Mouse (Mus musculus) adrenal gland, postnatal 25 days (tissue): ENCODE measurements at regions not wholly inside any gene's neighbourhood (a gene's known extent, or its start where the extent isn't known, plus 50 kb on each side); places are given as distances from the start of the nearest gene placed in this dataset.

Experiments
- DNase-seq: peaks from one replicate; pipeline ENCODE4 v3.0.0; 2021; ENCODE audit warnings: mixed read lengths

DNA sequence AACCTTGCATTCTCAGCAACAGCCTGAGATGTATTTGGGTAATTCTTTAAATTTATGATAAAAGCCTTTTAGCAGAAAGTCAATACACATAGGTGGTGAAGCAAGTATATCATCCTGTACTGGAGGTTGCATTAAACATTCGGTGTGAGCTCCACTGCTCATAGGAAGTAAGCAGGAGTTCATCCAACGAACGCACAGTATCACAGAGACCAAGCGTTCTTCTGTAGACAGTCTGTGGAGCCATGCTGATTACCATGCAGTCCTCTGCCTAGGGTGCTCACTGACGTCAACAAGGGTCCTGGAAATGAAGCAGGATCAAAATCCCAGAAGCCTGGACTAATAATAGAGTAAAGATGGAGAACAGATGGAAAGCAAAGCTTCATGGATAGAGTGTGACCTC is 391.1 kb upstream of the Mef2c start:
- DNase-seq, result no peak

DNA sequence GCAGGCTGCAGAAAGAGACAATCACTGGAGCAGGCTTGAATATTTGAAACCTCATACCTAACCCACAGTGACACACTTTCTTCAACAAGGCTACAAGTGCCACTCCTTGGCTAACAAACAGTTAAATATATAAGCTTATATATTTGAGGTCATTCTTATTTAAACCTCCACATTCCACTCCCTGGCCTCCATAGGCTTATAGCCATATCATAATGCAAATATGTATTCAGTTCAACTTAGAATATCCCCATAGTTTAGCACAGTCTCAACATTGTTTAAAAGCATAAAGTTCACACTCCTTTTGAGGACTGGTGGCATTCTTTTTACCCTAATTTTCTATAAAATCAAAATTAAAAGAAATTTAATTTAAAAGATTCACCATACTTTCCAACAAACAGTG is 390.0 kb upstream of the Mef2c start:
- no peak for DNase-seq

DNA sequence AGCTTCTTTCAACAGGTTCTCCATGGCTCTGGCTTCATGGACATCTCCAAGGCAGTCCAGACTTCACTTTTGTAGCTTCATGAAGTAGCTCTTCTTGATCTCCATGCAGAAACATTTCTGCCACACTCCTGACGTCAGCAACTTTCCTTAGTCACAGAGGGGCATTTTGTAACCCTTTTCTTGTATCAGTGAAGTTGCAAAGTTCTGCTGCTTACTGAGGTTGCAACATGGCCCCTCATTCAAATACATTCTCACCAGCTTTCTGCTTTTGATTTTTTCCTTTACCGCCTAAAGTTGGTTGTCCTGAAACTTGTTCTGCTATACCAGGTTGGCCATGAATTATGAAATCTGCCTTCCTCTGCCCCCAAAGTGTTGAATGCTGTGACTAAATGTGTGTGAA is 389.4 kb upstream of the Mef2c start:
- no peak for DNase-seq

DNA sequence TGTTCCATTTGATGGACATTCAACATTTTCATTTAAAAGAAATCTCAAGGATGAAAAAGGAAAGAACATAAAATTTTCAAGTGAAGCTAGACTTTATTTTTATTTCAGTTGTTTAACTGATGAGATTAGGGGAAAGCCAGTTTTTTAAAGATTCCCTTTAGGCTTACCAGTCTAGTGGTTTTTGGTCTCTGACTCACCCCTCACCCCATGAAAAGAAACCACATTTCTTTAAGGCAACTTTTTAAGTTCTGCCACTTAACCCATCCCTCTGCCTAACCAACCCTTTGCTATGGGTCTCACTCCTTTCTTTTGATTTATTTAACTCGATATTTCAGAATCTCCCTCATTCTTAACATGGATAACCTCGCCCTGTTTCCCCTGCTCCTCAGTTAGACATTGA is 388.1 kb upstream of the Mef2c start:
- no peak for DNase-seq

DNA sequence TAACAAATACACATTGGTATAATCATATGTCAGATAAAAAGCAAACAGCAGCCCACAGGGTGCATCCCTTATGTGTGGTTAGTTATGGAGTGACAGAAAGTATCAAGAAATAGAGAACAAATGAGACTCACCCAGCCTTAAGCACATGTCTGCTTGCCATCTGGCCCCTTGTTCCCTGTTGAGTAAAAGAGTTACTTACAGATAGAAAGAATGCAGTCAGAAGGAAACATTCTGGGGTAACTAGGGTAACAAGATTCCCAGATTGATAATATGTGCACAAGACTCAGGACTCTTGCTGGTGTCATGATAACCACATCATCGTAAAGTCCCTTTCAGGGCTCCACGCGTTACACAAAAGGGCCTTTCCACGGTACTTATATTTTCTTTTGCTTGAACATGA is 383.5 kb upstream of the Mef2c start:
- no peak for DNase-seq

DNA sequence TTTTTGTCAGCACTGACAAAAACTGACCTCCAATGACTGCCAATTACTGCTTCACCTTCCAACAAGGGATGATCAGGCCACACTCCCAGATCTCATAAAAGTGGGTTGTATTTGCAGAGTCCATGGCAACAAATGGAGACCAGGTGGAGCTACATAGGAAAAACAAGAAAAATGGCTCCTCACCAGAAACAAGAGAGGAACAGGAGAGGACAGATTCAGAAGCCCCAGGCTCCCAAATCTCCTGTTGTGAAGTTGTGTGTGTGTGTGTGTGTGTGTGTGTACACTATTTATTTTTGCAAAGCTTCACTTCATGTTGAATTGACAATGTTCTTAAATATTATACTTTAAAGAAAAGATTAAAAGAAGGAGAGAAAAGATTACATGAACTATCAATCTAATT is 380.2 kb upstream of the Mef2c start:
- DNase-seq, result no peak

DNA sequence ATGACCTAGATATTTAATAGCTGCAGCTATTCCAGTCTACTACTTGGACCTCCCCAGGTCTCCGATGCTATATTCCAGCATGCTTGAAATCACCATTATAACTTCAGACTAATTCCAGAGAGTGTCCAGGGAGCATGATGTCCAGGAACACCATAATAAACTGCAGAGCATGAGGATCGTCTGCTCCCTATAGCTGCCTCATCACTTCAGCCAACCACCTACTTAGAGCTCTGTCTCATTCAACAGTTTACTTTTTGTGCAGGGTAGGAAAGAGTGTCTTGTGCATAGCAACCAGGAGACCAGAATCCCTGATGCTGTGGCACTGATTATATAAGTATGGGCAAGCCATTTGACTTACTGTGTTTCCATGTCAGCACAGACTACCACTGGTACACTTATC is 379.2 kb upstream of the Mef2c start:
- no peak for DNase-seq

DNA sequence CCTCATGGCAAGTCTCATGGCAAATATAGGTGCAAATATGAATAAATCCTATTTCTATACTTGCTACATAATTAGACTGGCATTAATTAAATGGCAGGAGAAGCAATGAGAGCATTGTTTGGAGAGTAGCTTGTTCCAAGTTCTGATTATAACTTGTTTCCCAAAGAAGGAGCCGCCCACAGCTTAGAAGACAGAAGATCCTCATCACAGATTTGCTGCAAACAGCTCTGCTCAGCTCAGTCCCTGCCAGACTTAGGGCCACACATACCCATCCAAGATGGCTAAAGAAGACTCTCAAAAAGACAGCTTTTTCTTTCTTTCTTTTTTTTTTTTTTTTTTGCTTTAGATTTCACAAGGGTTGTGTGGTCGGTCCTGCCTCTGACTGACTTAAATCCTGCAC is 377.4 kb upstream of the Mef2c start:
- DNase-seq, result no peak

DNA sequence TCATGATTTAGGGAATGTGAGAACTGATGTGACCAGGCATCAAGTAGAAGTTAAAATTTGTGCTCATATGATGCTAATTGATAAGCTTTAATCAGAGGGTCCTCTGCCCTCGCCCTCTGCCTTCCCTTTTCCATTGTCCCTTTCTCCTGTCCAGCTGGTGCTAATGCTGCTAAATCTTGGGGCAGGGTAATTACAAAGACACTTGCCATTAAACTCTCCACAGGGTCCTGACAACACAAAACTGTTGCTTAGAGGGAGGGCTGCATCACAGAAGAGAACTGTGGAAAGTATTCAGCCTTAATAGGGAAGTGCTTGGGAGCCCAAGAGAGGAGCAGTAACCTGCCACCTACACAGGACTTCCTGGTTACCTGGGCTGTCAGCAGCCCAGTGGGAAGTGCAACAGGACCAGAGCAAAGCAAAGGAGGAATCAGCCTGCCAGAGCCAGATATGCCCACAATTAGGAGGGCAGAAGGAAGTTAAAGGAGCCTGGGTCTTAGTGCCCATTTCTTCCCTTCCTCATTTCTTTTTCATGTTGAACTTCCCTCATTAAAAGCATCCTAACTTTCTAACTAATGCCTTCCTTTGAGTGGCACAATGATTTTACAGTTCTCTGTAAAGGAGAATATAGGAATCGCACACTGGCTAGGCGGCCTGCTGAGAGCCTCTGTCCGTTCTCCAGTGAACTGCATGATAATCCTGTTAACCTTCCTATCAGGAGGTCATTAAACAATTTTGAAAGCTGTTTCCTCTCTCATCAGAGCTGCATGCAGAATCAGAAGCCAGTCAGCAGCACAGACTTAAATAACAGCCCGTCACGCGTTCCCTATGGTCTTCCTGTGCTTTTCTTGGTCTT is 372.5 kb upstream of the Mef2c start:
- no peak for DNase-seq

DNA sequence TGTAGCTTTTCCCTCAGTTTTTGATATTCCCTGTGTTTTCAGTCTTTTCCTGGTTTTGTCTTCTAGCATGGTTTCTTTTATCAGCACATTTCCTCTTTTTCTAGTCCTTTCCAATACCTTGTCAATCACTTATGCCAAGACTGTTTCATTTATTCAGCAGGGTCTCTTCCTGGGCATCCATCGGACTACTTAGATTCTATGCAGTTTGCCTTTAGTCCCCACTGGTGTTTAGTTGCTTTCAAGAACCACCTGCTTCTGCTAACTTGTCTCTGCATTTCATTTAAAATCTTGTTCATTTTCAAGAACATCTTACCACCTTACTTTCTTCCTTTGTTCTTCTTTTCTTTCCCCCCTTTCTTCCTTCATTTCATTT is 371.9 kb upstream of the Mef2c start:
- no peak for DNase-seq

DNA sequence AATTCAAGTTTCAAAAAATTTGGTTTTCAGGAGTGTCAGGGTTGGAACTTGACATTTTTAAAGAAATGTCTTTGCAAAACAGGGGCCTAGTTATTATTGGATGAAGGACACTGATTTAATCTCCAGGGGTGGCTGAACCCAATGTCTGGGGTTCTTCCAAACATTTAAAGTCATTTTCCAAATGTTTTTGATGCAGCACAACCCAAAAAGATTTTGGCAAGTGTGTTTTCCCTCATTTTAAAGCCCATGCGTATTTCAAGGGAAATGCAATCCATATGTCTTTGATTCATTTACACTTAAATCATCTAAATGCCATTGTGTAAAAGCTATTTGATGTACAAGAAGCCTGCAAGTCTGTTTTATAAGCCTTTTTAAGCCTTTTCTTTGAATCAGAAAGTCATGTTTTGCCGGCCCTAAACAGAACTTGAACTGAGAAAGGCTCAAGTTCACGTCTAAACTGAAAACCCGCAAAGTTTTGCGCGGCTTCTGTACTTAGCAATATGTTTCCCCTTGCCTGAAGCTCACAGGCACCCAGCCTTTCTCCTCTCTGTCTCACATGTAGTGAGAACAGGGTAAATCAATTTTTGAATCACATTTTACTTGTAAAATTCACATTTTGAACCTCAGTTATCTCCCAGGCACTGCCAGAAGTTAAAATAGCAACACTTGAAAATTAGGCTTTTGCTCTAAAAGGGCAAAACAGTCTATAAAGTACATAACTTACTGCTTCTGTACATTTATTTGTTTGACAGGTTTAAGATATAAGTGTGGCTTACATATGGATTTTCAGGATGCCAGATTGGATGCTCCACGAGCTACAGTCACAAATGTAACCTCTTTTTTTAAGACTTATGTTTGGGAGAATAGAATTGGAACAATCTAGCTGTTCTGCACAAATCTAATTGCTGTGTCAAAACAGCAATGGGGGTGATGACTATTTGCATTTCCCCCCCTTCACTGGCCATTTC is 370.9 kb upstream of the Mef2c start:
- DNase-seq, result no peak

DNA sequence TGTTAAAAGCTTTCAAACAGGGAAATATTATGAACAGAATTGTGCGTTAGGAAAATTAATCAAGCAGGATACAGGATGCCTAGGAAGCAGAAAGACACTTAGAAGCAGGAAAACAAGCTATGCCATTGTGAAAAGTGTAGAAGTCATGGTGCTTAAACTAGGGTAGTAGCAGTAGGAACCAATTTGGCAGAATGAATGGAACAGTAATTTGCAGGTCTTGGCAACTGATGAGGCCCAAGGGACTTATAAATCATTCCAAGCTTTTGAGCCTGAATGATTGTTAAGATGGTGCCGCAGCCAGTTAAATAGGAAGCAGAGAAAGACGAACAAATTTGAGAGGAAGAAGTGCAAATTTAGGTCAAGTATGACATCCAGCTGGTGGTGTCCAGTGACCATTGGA is 360.5 kb upstream of the Mef2c start:
- DNase-seq, result no peak

DNA sequence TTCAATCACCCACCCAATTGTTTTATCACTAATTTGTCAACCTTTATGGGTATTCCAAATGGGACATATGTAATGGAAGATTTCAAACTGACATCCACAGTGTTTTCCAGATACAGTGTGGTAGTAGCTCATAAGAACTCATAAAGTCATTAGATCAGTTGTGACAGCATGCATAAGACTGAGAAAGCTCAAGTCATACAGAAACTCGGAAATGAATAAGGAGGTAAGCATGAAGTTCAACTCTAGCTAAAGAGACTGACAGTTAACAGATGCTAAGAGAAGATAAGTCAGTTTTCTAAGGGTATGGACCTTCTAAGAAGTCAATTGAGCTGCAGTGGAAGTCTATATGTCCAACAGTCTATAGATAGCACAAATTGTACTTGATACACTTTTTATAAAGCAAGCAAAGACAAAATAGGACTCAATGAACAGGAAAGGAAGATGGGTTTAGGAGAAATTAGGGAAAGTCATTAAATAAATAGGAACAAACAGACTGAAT is 349.2 kb upstream of the Mef2c start:
- no peak for DNase-seq

DNA sequence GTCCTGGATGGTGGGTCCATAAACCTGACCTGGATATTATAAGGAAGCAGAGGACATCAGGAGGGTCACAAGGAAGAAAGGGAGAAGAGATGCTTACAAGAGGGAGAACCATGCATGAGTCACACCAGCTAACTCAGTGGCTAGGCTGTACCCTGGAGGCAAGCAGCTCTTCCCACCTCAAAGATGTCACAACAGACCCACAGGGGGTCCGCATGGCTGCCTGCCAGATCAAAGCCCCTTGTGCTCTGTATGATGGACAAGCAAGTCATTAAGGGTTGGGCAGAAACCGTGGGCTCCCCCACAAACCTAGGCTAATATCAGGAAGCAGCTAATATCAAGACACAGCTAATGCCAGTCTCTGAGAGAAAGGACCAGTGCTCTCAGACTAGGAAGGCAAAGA is 343.9 kb upstream of the Mef2c start:
- DNase-seq, result no peak

DNA sequence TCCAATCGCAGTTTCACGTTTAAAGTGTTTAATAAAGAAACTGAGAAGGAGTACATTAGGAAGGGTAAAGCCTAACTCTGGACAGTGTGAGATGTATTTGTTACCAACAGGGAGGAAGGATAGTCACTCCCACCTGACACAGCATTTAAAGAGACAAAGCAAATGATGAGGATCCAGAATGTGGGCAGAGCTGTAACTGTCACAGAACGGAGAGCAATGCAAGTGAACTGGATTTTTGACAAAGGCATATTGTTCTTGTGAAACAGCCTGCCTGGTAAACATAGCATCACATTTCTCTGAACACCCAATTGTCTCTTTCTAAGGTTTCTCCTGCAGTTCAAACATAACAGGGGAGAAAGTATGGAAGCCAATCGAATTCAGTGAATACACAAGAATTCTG is 341.1 kb upstream of the Mef2c start:
- DNase-seq, result no peak

DNA sequence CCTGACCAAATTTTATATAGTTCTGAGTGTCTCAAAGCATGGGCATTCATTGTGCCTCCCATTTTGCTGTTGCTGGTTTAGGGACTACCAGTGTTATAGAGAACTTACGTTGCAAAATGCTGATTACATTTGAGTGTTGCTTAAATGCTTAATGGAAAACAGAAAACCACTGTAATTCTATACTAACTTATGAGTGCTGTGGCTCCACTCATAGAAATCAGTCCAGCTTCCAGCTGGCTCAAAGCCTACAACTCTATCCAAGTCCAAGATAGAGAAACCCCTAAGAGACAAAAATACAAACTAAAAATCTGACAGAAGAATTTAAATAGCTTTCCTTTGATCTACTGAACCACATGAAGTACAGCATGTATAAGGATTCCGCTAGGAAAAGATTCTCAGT is 328.7 kb upstream of the Mef2c start:
- DNase-seq, result no peak

DNA sequence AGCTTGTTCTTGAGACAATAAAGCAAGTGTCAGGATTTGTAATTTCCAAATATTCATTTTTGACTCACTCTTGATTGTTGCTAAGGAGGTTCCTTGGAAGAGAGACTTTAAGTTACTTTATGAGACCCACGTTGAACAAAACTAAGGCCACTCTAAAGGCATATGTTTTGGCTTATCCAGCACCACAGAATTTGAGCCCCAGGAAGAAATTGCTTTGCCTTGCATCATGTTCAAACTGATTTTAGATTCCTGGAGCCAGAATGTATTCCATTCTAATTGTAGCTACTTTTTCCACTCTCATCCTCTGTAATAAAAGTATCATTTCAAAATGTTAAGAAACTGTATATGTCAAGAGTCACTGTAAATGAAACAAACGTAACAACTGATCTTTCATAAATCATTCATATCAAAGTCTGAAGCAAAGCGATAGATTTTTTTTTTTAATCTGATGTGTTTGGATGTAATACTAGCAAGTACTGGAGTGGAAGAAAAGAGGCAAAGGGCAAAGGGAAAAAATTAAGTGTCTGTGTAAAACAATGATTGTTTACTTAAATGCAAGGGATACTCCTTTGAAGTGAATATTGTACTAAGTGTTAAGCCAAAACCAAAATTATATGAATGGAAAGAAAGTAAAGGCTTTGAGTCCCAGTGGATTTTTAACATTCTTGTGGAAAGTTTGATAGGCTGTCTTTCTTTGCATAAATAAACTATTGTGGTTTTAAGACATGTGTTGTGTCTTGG is 301.7 kb upstream of the Mef2c start:
- DNase-seq, result no peak

DNA sequence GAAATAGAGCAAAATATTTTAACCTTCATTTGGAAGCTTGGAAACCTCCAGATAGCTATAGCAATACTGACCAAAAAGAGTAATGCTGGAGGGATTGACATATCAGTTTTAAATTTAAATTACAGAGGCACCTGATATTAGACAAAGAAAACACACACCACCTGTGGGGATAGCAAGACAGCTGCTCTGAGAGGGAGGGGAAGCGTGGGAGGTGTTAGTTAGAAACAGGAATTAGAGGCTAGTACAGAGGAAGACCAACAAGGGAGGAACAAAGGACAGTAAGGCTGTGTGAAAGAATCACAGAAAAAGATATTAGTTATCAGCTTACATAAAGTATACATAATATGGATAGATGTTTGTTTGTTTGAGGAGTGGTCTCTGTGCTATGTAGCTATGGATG is 297.2 kb upstream of the Mef2c start:
- DNase-seq, result no peak

DNA sequence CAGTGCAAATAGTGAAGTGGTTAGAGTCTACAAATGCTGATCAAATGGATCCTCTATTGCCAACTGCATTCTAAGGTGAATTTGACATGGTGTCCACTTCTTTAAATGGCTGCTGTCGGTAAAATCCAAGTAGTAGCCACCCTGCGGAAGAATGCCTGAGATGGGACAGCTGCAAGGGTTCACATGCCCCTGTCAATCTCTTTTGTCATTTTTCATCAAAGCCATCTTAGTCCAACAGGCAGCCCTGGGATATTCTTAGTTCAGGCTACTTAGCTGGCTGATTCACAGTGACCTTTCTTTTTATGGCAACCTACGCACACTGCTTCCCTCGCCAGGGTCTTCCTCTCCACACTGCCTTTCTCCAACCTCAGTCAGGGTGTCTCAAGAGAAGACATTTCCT is 296.3 kb upstream of the Mef2c start:
- DNase-seq, result no peak

DNA sequence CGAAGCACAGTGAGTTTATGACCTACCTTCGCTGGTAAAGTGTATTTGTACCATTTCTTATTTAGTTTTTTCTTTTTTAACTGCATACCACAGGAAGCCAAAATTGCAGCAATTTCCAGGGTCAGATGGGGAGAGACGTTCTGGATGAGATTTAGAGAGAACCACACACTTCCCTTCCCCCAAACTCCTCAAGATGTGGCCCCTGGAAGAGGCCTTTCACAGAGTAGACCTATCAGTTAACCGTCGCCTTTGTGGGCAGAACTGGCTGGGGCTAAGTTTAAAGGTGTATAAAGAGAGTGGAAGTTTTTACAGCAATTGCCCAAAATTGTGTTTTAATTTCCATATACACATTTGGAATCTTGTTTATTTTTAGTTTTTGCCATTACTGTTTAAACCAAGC is 295.7 kb upstream of the Mef2c start:
- no peak for DNase-seq

DNA sequence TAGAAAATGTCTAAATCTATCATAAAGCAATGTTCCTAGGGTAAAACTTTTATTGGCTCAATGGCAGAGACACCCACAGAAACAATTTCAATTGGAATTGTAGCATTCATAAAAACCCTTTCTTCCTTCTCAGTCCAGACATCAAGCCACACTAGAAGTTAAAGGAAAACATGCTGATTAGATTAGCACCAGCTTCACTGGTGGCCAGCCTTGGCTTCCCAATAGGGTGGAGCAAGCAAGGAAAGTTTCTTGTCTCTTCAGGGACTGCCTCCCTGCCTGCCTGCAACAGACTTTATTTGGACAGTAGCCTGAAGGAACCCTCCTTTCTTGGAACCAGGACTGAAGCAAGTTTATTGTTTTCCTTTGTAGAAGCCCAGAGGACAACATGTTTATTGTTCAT is 289.0 kb upstream of the Mef2c start:
- DNase-seq, result no peak

DNA sequence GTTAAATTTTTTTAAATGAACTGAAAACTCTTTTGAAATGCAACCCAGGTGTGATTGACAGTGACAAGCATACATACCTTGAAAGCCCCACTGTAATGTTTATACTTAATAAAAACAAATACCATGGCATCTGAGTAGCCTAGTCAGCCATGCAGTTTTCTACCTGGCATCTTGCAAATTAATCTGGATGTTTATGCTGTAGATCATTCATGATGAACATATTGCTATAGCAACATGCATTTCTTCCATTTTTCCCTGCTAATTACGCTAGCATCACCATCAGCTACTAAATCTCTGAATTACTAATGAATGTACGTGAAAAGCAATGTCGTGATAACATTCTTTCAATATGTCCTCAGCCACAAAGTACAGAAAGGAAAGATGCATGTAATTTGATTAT is 287.4 kb upstream of the Mef2c start:
- no peak for DNase-seq

DNA sequence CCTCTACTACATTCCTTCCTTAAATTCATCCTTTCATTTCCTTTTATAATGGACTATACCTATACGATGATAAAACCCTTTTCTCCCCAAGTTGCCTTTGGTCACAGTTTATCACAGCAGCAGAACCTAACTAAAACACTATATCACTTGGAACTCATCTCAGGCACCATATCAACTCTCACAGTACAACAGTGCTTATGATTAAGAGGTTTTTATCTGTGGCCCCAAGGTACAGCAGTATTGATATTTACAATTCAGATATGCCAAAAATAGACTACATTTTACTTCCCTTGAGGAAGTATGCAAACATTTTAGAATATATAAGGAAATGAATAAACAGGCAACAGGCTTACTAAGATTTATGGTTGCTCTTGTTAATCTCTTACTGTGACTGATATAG is 251.4 kb upstream of the Mef2c start:
- DNase-seq, result no peak
